Mouse (Mus musculus) embryonic facial prominence, embryonic 14.5 days (tissue): ENCODE data around the gene Anapc16. TPM values are rescaled to one million over a fixed set of nuclear protein-coding genes. Genes with fewer than 3 reads are reported as not detected.

Experiments used
- ATAC-seq: fragments of 200-750 bp; cut with Nextera tagmentation; 2 replicates; pipeline ENCODE4 v1.8.0; 2017; ENCODE audit warnings: low read depth, moderate number of reproducible peaks, moderate TSS enrichment
- DNase-seq: peaks from one replicate; pipeline ENCODE4 v3.0.0-alpha.2; 2015; ENCODE audit warnings: low spot score
- H3K27ac ChIP-seq: fragments of 300-500 bp; sonication (generic); replicated peaks from 2 replicates; pipeline ENCODE4 v1.5.1; 2014; ENCODE audit warnings: low read depth, mild to moderate bottlenecking, low read length, moderate library complexity
- H3K27me3 ChIP-seq: fragments of 300-500 bp; sonication (generic); replicated peaks from 2 replicates; pipeline ENCODE4 v1.6.1; 2014; ENCODE audit warnings: low read length; ENCODE audit not compliant: control insufficient read depth, insufficient read depth
- H3K36me3 ChIP-seq: fragments of 300-500 bp; sonication (generic); 2 replicates; pipeline ENCODE4 v1.6.1; 2014; ENCODE audit warnings: low read length, mixed read lengths; ENCODE audit not compliant: control insufficient read depth, insufficient read depth
- H3K4me1 ChIP-seq: fragments of 300-500 bp; sonication (generic); 2 replicates; pipeline ENCODE4 v1.6.1; 2014; ENCODE audit warnings: antibody characterized with exemption, low read length; ENCODE audit not compliant: control insufficient read depth, insufficient read depth
- H3K4me2 ChIP-seq: fragments of 300-500 bp; sonication (generic); 2 replicates; pipeline ENCODE4 v1.6.1; 2014; ENCODE audit warnings: low read depth, mild to moderate bottlenecking, low read length, moderate library complexity, mixed read lengths
- H3K4me3 ChIP-seq: fragments of 300-500 bp; sonication (generic); 2 replicates; pipeline ENCODE4 v1.5.1; 2014; ENCODE audit warnings: low read depth, mild to moderate bottlenecking, low read length
- H3K9ac ChIP-seq: fragments of 300-500 bp; sonication (generic); 2 replicates; pipeline ENCODE4 v1.6.1; 2014; ENCODE audit warnings: low read depth, mild to moderate bottlenecking, low read length, moderate library complexity, mixed read lengths
- H3K9me3 ChIP-seq: fragments of 300-500 bp; sonication (generic); 2 replicates; pipeline ENCODE4 v1.6.1; 2016; ENCODE audit warnings: low read length; ENCODE audit not compliant: control insufficient read depth
- WGBS: fragments of 180-500 bp; shearing (Covaris S2); extraction: QIAGEN DNeasy Blood & Tissue Kit; methylation state at CpG from one replicate; pipeline ENCODE4 v1.1.7; 2014; 5-methylcytosine and 5-hydroxymethylcytosine counted together
- polyA plus RNA-seq: library from polyadenylated mRNA; unstranded; fragments of >200 nt; fragmentation: Nextera tagmentation; extraction: Ambion mirVana; gene quantifications from 2 replicates; pipeline ENCODE4 v1.2.1, GENCODE M21; 2014

The Anapc16 gene
- polyA plus RNA-seq, 1 experiment from 2014 or later: 96.2 TPM

DNA sequence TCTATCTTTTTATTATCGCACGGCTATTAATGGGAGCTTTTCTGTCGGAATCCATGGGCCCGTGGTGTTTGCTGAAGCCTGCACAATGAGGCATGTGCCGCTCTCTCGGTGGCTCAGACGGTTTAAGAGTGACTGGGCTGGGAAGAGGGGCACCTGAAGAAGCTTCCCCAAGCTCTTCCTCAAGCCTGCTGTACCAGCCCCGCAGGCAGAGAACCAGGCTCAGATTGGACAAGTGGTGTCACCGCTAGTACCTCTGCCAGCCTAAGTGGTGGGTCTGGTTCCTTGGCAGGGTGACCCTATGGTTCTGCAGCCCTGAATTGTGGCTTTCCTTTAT lies 37.6 kb downstream of the Anapc16 start:
- Histone ChIP-seq H3K4me1 (peaks cover 37% of the 10 kb centered on the region), H3K27me3 (no peaks in the 10 kb centered on the region), H3K36me3 (no peaks in the 10 kb centered on the region), H3K9me3 (no peaks in the 10 kb centered on the region), H3K4me2 (peak overlapping the region; percentile 46), H3K27ac (peak overlapping the region; percentile 98), H3K4me3 (no peak overlapping the region), H3K9ac (peak overlapping the region; percentile 56)
- DNase-seq (no peak), ATAC-seq (no peak)
- 27% methylated on average over 9 of the region's 9 CpGs for WGBS

DNA sequence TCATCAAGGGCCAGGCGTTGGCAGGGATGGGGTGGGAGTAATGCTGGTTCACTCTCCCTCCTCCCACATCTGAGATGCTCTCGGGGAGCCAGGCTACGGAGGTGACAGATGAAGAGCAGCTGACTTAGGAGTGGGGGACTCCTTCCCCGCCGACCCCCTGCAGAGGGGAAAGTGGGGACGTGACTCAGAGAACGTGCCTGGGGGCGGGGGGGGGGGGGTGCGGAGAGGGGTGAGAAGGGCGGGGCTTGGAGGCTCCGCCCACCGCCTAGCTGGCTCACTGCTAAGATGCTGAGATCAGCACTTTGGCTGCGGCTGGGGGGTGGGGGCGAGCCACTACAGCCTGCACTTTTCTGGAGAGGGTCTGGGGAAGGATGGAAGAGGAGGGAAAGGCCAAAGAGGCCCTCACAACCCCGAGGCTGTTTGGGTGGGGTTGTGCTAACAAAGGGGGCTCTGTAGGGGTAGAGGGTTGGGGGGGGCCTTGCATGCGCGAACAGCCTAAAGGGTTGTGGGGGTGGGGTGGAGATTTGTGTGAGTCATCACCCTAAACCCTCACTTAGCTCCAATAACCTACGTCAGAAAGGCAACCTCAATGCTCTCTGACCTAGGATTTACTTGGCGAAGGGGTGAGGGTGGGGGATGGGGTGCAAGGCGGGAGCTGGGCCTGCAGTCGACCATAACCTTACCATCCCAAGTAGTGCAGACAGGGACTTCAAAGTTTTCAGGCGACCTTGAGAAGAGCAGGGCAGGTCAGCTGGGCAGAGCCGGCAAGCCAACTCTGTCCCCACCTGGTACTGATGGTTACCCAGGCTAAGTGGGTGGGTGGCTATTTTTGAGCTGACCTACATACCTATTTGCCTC lies 38.2 kb downstream of the Anapc16 start:
- peak overlapping the region; percentile 46 for H3K4me2 ChIP-seq
- peaks cover 31% of the 10 kb centered on the region for H3K4me1 ChIP-seq
- no peaks in the 10 kb centered on the region for H3K9me3 ChIP-seq
- H3K9ac ChIP-seq: peak overlapping the region; percentile 56
- peak overlapping the region; percentile 98 for H3K27ac ChIP-seq
- no peaks in the 10 kb centered on the region for H3K27me3 ChIP-seq
- no peaks in the 10 kb centered on the region for H3K36me3 ChIP-seq
- ATAC-seq (peak; percentile 78), DNase-seq (peak; percentile 93)
- H3K4me3 ChIP-seq: peak overlapping the region; percentile 3; the same call in 1 of the 2 replicates
- 3% methylated on average over 14 of the region's 23 CpGs for WGBS

DNA sequence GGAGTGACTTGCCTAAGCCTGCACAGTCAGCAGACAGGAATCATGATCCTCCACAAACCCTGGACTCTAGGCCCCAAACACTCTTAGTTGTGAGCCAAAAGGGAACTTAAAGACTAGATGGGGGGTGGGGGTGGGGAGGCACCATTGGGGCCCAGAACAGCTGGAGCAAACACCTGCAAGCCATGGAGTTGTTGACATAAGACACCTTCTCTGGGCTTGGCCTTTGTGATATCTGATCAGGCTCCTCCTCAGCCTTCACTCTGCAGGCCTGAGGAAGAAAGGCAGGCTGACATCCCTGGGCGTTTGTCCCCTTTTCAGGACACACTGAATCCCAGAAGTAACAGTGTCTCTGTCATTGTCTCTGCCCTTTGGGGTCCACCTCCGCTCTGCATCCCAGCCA lies 39.3 kb downstream of the Anapc16 start:
- no peak overlapping the region for H3K4me3 ChIP-seq
- H3K4me1 ChIP-seq: peaks cover 37% of the 10 kb centered on the region
- H3K27ac ChIP-seq: peak overlapping the region; percentile 98
- WGBS: 73% methylated on average over 2 of the region's 2 CpGs
- H3K36me3 ChIP-seq: no peaks in the 10 kb centered on the region
- no peak overlapping the region for H3K4me2 ChIP-seq
- H3K27me3 ChIP-seq: no peaks in the 10 kb centered on the region
- H3K9me3 ChIP-seq: no peaks in the 10 kb centered on the region
- H3K9ac ChIP-seq: no peak overlapping the region; the same call in 1 of the 2 replicates
- ATAC-seq (no peak), DNase-seq (no peak)

DNA sequence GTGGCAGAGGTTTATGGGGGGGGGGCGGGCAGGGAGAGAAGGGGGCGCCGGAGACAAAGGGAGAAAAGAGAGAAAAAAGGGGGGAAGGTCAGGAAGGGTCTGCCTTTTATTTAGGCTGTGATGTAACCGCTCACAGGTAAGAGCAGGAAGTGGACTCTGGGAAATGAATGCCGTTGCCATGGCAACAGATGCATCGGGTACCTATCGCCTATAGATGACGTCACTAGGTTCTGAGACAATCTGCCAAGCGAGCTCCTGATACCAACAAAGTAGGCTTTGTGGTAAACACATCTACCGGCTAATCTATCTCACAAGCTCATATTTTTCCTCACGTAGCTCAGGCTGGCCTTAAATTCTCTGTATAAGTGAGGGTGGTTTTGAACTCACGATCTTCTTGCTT lies 43.4 kb downstream of the Anapc16 start:
- Histone ChIP-seq H3K9me3 (no peaks in the 10 kb centered on the region), H3K4me3 (no peak overlapping the region), H3K36me3 (no peaks in the 10 kb centered on the region), H3K9ac (no peak overlapping the region), H3K4me1 (peaks cover 36% of the 10 kb centered on the region), H3K27me3 (no peaks in the 10 kb centered on the region), H3K27ac (no peak overlapping the region), H3K4me2 (no peak overlapping the region)
- WGBS: 80% methylated on average over 12 of the region's 12 CpGs
- ATAC-seq (no peak), DNase-seq (no peak)

DNA sequence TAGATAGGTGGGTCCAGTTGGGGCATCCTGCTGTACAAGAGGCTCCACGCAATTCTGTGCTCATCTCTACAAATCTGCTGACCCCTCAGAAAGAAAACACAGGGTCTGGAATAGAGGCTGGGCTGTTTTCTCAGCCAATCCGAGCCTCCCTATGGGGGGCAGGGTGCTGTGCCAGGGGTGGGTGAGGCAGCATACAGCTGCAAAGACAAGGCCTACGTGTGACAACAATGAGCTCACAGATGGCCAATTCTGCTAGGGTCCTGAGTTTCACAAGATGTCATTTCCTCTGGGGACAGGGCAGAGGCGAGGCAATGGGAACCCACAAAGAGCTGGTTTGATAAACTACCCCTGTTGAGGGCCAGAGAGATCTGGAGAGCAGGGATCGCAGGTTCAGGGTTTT lies 44.5 kb downstream of the Anapc16 start:
- peak overlapping the region; percentile 75 for H3K27ac ChIP-seq
- H3K36me3 ChIP-seq: no peaks in the 10 kb centered on the region
- WGBS: 32% methylated on average over 5 of the region's 5 CpGs
- H3K4me1 ChIP-seq: peaks cover 31% of the 10 kb centered on the region
- DNase-seq (no peak), ATAC-seq (peak; percentile 10; the same call in 1 of the 2 replicates)
- no peaks in the 10 kb centered on the region for H3K9me3 ChIP-seq
- peak overlapping the region; percentile 35; the same call in 1 of the 2 replicates for H3K9ac ChIP-seq
- no peak overlapping the region for H3K4me3 ChIP-seq
- H3K27me3 ChIP-seq: no peaks in the 10 kb centered on the region
- H3K4me2 ChIP-seq: 0 out of 2 replicates have a peak overlapping the region, but pooled peaks have one; percentile 42

DNA sequence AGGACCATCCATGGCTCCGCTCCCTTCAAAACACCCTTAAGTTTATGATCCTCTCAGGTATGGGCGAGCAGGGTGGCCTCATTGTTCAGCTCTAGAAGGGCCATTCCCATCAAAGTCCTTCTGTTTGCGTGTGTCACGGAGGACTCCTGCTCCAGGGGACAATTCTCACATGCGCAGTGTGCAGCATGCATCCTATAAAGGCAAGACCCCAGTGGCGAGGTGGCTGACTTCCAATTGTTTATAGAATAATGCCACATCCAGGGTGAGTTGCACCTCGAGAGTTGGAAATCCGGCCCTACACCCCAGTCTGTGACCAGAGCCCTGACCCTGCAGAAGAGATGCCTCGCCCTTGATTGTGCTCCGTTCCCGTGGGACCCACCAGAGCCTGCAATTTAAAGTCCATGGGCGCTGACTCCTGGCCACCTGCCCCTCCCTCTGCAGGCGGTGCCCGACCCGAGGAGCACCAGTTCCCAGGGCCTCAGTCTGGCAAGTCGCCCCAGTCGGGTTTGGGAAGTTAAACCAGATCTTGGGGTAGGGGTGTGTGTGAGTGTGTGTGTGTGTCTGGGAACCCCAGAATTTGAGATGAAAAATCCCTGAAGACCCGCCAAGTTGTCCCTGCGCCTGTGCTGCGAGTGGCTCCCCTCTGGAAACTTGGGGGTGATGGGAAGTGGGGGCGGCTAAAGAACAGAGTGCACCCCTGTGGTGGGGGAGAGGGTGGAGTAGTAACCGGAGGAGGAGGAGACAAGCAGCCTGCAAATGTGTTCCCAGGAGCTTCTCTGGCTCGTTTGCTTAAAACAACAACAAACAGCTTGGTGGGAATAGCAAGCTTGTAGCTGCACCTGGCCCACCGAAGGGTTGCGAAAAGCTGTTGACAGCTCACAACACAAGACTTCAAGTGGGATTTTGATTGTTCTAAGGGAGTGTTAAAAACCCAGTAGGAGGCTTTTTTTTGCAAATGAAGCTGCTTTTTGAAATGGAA lies 45.5 kb downstream of the Anapc16 start:
- H3K4me3 ChIP-seq: peak overlapping the region; percentile 10; the same call in 1 of the 2 replicates
- peak; percentile 28; the same call in 1 of the 2 replicates for ATAC-seq

DNA sequence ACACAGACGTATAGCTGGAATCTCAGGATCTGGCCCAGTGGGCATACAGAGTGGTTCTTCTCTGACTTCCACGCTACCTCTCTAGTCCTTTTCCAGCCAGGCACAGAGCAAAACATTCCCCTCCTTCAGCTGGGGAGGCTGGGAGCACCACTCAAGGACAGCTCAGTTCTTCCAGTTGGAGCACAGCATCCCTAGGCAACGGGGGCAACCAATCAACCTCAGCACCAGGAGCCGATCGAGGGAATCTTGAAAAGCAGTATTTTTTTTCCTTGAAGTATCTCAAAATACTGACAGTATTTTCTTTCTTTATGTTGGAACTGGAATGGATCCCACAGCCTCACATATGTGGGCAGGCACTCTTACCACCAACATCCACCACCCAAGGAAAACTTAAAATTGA lies 46.3 kb downstream of the Anapc16 start:
- Histone ChIP-seq H3K4me3 (no peak overlapping the region), H3K36me3 (no peaks in the 10 kb centered on the region), H3K27me3 (no peaks in the 10 kb centered on the region), H3K4me1 (peaks cover 38% of the 10 kb centered on the region), H3K9me3 (no peaks in the 10 kb centered on the region), H3K9ac (no peak overlapping the region), H3K4me2 (no peak overlapping the region), H3K27ac (peak overlapping the region; percentile 75)
- ATAC-seq (no peak), DNase-seq (no peak)
- WGBS: 52% methylated on average over 5 of the region's 5 CpGs

More for the DNA sequence above, 45.5 kb downstream of the Anapc16 start:
- peaks cover 38% of the 10 kb centered on the region for H3K4me1 ChIP-seq
- H3K4me2 ChIP-seq: peak overlapping the region; percentile 42
- H3K27ac ChIP-seq: peak overlapping the region; percentile 75
- 17% methylated on average over 25 of the region's 25 CpGs for WGBS
- H3K27me3 ChIP-seq: no peaks in the 10 kb centered on the region
- H3K9ac ChIP-seq: peak overlapping the region; percentile 35
- DNase-seq: peak; percentile 76
- H3K9me3 ChIP-seq: no peaks in the 10 kb centered on the region
- no peaks in the 10 kb centered on the region for H3K36me3 ChIP-seq

DNA sequence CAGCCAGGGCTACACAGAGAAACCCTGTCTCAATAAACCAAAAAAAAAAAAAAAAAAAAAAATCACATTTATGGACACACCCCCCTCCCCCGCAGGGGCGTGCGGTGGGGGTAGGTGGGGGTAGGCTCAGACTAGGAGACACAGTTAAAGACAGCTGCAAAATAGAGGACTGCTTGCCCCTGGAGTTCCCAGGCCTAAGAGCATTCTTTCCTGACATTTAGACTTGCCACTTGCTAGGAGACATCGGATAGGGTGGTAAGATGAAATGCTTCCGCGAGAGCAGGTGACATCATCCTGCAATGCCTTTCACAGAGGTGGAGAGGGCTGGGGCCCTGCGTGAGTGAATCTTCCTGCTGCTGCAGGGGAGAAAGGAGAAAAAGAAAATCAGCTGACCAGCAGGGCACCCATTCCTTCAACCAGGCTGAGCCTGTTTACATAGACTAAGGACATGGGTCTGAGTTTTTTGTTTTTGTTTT lies 49.3 kb downstream of the Anapc16 start:
- H3K36me3 ChIP-seq: peaks cover 13% of the 10 kb centered on the region; the same call in 1 of the 2 replicates
- no peaks in the 10 kb centered on the region for H3K9me3 ChIP-seq
- H3K4me1 ChIP-seq: peaks cover 37% of the 10 kb centered on the region
- ATAC-seq: no peak
- H3K9ac ChIP-seq: no peak overlapping the region
- no peak overlapping the region for H3K4me2 ChIP-seq
- H3K27me3 ChIP-seq: no peaks in the 10 kb centered on the region
- H3K27ac ChIP-seq: no peak overlapping the region; the same call in 1 of the 2 replicates
- H3K4me3 ChIP-seq: no peak overlapping the region
- 37% methylated on average over 7 of the region's 7 CpGs for WGBS
- peak; percentile 60 for DNase-seq
